In genomic region chr3:109574161-109574560, GRCm38 (mm10) we compare ENCODE assay signal across 20 mouse cellular contexts.
DNase-seq lines count a peak whose midpoint lies in the region; ATAC-seq and TF ChIP-seq lines count a peak whose summit lies in the region.
"Had no signal": no experiment of that assay in that cellular context is flagged by ENCODE, and none has a peak within 500 bp of the region (broad histone marks: within the 10 kb centered on the region; RNA-seq: fewer than 3 reads in every experiment).

No protein-coding gene starts in this region.

- TF ChIP-seq CTCF in kidney, postnatal 0 days (IDR thresholded peaks at IDR 0.05; ENCODE audit: low read depth) = no peak
- TF ChIP-seq CTCF in small intestine, adult 2 months (IDR thresholded peaks at IDR 0.05; ENCODE audit: extremely low read depth, insufficient read length, insufficient replicate concordance, low read depth, low read length) = no peak

- DNase-seq in kidney, postnatal 0 days (ENCODE audit: low spot score) = no peak
- DNase-seq in kidney, postnatal 10 days = no peak
- no peak for DNase-seq in left cerebral cortex, postnatal 36 days (ENCODE audit: low spot score in 2 of 2)
- no peak for DNase-seq in adrenal gland, adult 8-10 months
- DNase-seq: cerebellum, adult 9-11 months; heart, adult 18-20 months; layer of hippocampus, postnatal 36 days; retina, postnatal 1 day; right cerebral cortex, postnatal 4 days; thymus, adult 2 months had no signal

- no peak for ATAC-seq in kidney, postnatal 0 days (replicated peaks; ENCODE audit: low FRiP score, low read depth)
- ATAC-seq in embryonic facial prominence, embryonic 13.5 days (ENCODE audit: insufficient number of reproducible peaks, insufficient read depth, low FRiP score, low TSS enrichment, low read depth) = no peak
- ATAC-seq in embryonic facial prominence, embryonic 15.5 days (ENCODE audit: insufficient number of reproducible peaks, low FRiP score, low TSS enrichment, low read depth) = no peak
- ATAC-seq: activated CD4-positive, CD25-positive, alpha-beta regulatory T cell, adult 4 months; forebrain, embryonic 16.5 days; hindbrain, postnatal 0 days; midbrain, embryonic 15.5 days; Patski had no signal

- no peak for TF ChIP-seq POLR2A in small intestine, adult 2 months (IDR thresholded peaks at IDR 0.05; ENCODE audit: low read depth, low read length)

- no peaks in the 10 kb centered on the region for H3K9me3 ChIP-seq in kidney, postnatal 0 days (replicated peaks; ENCODE audit: low read length)
- H3K9me3 ChIP-seq in embryonic facial prominence, embryonic 13.5 days = no peaks in the 10 kb centered on the region
- no peaks in the 10 kb centered on the region for H3K9me3 ChIP-seq in embryonic facial prominence, embryonic 15.5 days (replicated peaks)
- H3K9me3 ChIP-seq: heart, embryonic 15.5 days; midbrain, embryonic 15.5 days had no signal

- intact Hi-C loops in left cerebral cortex, postnatal 36 days (cut with DNase I) = no loop called here

- H3K27ac ChIP-seq in kidney, postnatal 0 days = peak overlapping the region; percentile 76
- peak overlapping the region; percentile 48; the same call in 1 of the 2 replicates for H3K27ac ChIP-seq in embryonic facial prominence, embryonic 13.5 days
- H3K27ac ChIP-seq in embryonic facial prominence, embryonic 15.5 days (replicated peaks) = peak overlapping the region; percentile 69
- H3K27ac ChIP-seq in small intestine, adult 2 months (ENCODE audit: insufficient read depth, low read depth, low read length) = 0 out of 2 replicates have a peak overlapping the region, but pooled peaks have one; percentile 27
- H3K27ac ChIP-seq: heart, embryonic 15.5 days; hindbrain, postnatal 0 days; liver, embryonic 14.5 days; midbrain, embryonic 15.5 days had no signal

- 58% methylated on average over 6 of the region's 6 CpGs for WGBS in kidney, postnatal 0 days
- 49% methylated on average over 6 of the region's 6 CpGs for WGBS in embryonic facial prominence, embryonic 13.5 days
- 36% methylated on average over 6 of the region's 6 CpGs for WGBS in embryonic facial prominence, embryonic 15.5 days
- 39% methylated on average over 6 of the region's 6 CpGs for WGBS in small intestine, adult 2 months

- H3K36me3 ChIP-seq in kidney, postnatal 0 days (ENCODE audit: insufficient read depth, low read length) = no peaks in the 10 kb centered on the region
- H3K36me3 ChIP-seq in embryonic facial prominence, embryonic 13.5 days = no peaks in the 10 kb centered on the region
- H3K36me3 ChIP-seq in embryonic facial prominence, embryonic 15.5 days = no peaks in the 10 kb centered on the region
- H3K36me3 ChIP-seq in small intestine, adult 2 months (ENCODE audit: control insufficient read depth, insufficient read depth, low read length) = no peaks in the 10 kb centered on the region
- H3K36me3 ChIP-seq: heart, embryonic 15.5 days; midbrain, embryonic 15.5 days had no signal

- H3K27me3 ChIP-seq in kidney, postnatal 0 days (ENCODE audit: insufficient read depth, low read length) = no peaks in the 10 kb centered on the region
- H3K27me3 ChIP-seq in embryonic facial prominence, embryonic 13.5 days = no peaks in the 10 kb centered on the region
- no peaks in the 10 kb centered on the region for H3K27me3 ChIP-seq in embryonic facial prominence, embryonic 15.5 days
- no peaks in the 10 kb centered on the region for H3K27me3 ChIP-seq in small intestine, adult 2 months (ENCODE audit: control insufficient read depth, insufficient read depth, low read length)
- H3K27me3 ChIP-seq: heart, embryonic 15.5 days; midbrain, embryonic 15.5 days; Patski had no signal

- H3K4me2 ChIP-seq in kidney, postnatal 0 days (ENCODE audit: low read length) = peak overlapping the region; percentile 50
- peak overlapping the region; percentile 33 for H3K4me2 ChIP-seq in embryonic facial prominence, embryonic 13.5 days
- H3K4me2 ChIP-seq in embryonic facial prominence, embryonic 15.5 days (replicated peaks) = peak overlapping the region; percentile 21
- H3K4me2 ChIP-seq: heart, embryonic 15.5 days; midbrain, embryonic 15.5 days had no signal

- H3K9ac ChIP-seq in kidney, postnatal 0 days (ENCODE audit: low read depth, low read length) = peak overlapping the region; percentile 35; the same call in 1 of the 2 replicates
- no peak overlapping the region for H3K9ac ChIP-seq in embryonic facial prominence, embryonic 13.5 days
- no peak overlapping the region for H3K9ac ChIP-seq in embryonic facial prominence, embryonic 15.5 days
- H3K9ac ChIP-seq: heart, embryonic 15.5 days; liver, embryonic 14.5 days; midbrain, embryonic 15.5 days had no signal

- no peaks in the 10 kb centered on the region for H3K4me1 ChIP-seq in kidney, postnatal 0 days (replicated peaks; ENCODE audit: insufficient read depth, low read length)
- H3K4me1 ChIP-seq in embryonic facial prominence, embryonic 13.5 days = peaks cover 8% of the 10 kb centered on the region; the same call in 1 of the 2 replicates
- H3K4me1 ChIP-seq in embryonic facial prominence, embryonic 15.5 days = peaks cover 3% of the 10 kb centered on the region; the same call in 1 of the 2 replicates
- H3K4me1 ChIP-seq in small intestine, adult 2 months (ENCODE audit: control insufficient read depth, insufficient read depth, insufficient read length, low read length) = peaks cover 25% of the 10 kb centered on the region; the same call in 1 of the 2 replicates
- H3K4me1 ChIP-seq: heart, embryonic 15.5 days; midbrain, embryonic 15.5 days had no signal

- H3K4me3 ChIP-seq in kidney, postnatal 0 days (replicated peaks; ENCODE audit: low read depth, low read length) = peak overlapping the region; percentile 30
- H3K4me3 ChIP-seq in embryonic facial prominence, embryonic 13.5 days = peak overlapping the region; percentile 19
- H3K4me3 ChIP-seq in embryonic facial prominence, embryonic 15.5 days (replicated peaks) = peak overlapping the region; percentile 36
- H3K4me3 ChIP-seq in small intestine, adult 2 months (ENCODE audit: low read depth, low read length) = peak overlapping the region; percentile 35; the same call in 1 of the 2 replicates
- H3K4me3 ChIP-seq: heart, embryonic 15.5 days; midbrain, embryonic 15.5 days had no signal
